Mouse (Mus musculus) erythroblast, embryonic 14.5 days (primary cell): ENCODE measurements around the gene Etv3. TPM values are rescaled to one million over a fixed set of nuclear protein-coding genes. Genes with fewer than 3 reads are reported as not detected.

ENCODE experiments used
- H3K27me3 ChIP-seq: 2 replicates; pipeline ENCODE4 v1.6.1; 2012; ENCODE audit warnings: inconsistent platforms; ENCODE audit not compliant: control insufficient read depth
- H3K36me3 ChIP-seq: 2 replicates; pipeline ENCODE4 v1.6.1; 2012; ENCODE audit warnings: mild to moderate bottlenecking, inconsistent platforms; ENCODE audit not compliant: control insufficient read depth
- H3K4me1 ChIP-seq: 2 replicates; pipeline ENCODE4 v1.6.1; 2012; ENCODE audit warnings: inconsistent platforms; ENCODE audit not compliant: control insufficient read depth
- H3K4me3 ChIP-seq: replicated peaks from 2 replicates; pipeline ENCODE3; 2012; ENCODE audit warnings: moderate library complexity, mild to moderate bottlenecking, inconsistent platforms
- H3K9me3 ChIP-seq: 2 replicates; pipeline ENCODE4 v1.6.1; 2012; ENCODE audit warnings: low read length, inconsistent platforms, mixed read lengths; ENCODE audit not compliant: control insufficient read depth
- GATA1 ChIP-seq: IDR thresholded peaks from 2 replicates; pipeline ENCODE4 v1.6.1; 2012; ENCODE audit warnings: low read length, inconsistent platforms, mixed read lengths
- TAL1 ChIP-seq: IDR thresholded peaks from 3 replicates; pipeline ENCODE4 v1.6.1; 2012; ENCODE audit warnings: low read length, inconsistent platforms, mixed read lengths
- polyA plus RNA-seq: library from polyadenylated mRNA; stranded (reverse); fragments of >175 nt; gene quantifications from 2 replicates; pipeline ENCODE4 v1.2.3, GENCODE M21; 2012

The Etv3 gene
- polyA plus RNA-seq, 1 experiment, result 0.13 TPM

DNA sequence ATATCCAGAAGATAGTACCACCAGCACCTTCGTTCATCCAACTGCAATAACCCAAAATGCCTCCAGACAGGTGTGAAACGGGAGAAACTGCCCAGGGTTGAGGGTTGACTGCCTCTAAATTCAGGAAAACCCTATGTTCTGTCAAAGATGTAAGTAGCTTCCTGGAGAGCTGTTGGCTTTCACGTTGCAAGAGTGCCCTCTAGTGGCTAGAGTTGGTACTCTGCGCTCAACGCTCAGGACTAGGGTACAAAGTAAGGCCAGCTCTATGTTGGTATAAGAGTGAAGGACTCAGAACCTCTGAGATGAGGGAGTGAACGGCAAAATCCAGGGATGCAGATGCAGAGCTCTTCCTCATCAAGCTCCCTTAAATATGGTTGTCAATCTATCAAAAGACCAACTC, 37.2 kb downstream of the Etv3 start:
- Histone ChIP-seq H3K27me3 (no peaks in the 10 kb centered on the region), H3K4me3 (no peak overlapping the region), H3K4me1 (no peaks in the 10 kb centered on the region), H3K36me3 (no peaks in the 10 kb centered on the region), H3K9me3 (no peaks in the 10 kb centered on the region)
- no peak for TF ChIP-seq GATA1
- no peak for TF ChIP-seq TAL1

DNA sequence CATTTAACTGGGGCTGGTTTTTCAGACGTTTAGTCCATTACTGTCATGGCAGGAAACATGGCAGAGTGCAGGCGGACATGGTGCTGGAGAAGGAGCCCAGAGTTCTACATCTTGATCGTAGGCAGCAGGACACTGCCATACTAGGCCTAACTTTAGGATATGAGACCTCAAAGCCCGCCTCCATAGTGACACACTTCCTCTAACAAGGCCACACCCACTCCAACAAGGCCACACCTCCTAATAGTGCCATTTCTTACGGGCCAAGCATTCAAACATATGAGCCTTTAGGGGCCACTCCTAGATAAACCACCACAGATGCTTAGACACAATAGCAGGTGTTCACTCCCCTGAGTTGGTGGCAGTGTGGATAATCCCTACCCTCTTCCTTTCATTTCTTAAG, 38.3 kb downstream of the Etv3 start:
- H3K4me1 ChIP-seq, result no peaks in the 10 kb centered on the region
- no peaks in the 10 kb centered on the region for H3K27me3 ChIP-seq
- no peak overlapping the region for H3K4me3 ChIP-seq
- H3K9me3 ChIP-seq, result no peaks in the 10 kb centered on the region
- TF ChIP-seq TAL1 (no peak), GATA1 (no peak)
- H3K36me3 ChIP-seq, result no peaks in the 10 kb centered on the region

GRCm38 (mm10) chr3:87565623-87566022, 40.4 kb downstream of the Etv3 start:
- H3K4me1 ChIP-seq, result no peaks in the 10 kb centered on the region
- H3K9me3 ChIP-seq, result no peaks in the 10 kb centered on the region
- no peaks in the 10 kb centered on the region for H3K27me3 ChIP-seq
- H3K36me3 ChIP-seq, result no peaks in the 10 kb centered on the region
- TF ChIP-seq TAL1, result no peak
- no peak for TF ChIP-seq GATA1
- H3K4me3 ChIP-seq, result no peak overlapping the region

GRCm38 (mm10) chr3:87566066-87566465, 40.9 kb downstream of the Etv3 start:
- no peaks in the 10 kb centered on the region for H3K9me3 ChIP-seq
- no peak overlapping the region for H3K4me3 ChIP-seq

GRCm38 (mm10) chr3:87567497-87567896, 42.3 kb downstream of the Etv3 start:
- Histone ChIP-seq H3K9me3 (no peaks in the 10 kb centered on the region), H3K27me3 (no peaks in the 10 kb centered on the region), H3K4me3 (no peak overlapping the region), H3K4me1 (no peaks in the 10 kb centered on the region), H3K36me3 (no peaks in the 10 kb centered on the region)
- TF ChIP-seq GATA1 (no peak), TAL1 (no peak)

More at GRCm38 (mm10) chr3:87566066-87566465, 40.9 kb downstream of the Etv3 start:
- no peaks in the 10 kb centered on the region for H3K27me3 ChIP-seq
- no peaks in the 10 kb centered on the region for H3K4me1 ChIP-seq
- TF ChIP-seq GATA1 (no peak), TAL1 (no peak)
- no peaks in the 10 kb centered on the region for H3K36me3 ChIP-seq

DNA sequence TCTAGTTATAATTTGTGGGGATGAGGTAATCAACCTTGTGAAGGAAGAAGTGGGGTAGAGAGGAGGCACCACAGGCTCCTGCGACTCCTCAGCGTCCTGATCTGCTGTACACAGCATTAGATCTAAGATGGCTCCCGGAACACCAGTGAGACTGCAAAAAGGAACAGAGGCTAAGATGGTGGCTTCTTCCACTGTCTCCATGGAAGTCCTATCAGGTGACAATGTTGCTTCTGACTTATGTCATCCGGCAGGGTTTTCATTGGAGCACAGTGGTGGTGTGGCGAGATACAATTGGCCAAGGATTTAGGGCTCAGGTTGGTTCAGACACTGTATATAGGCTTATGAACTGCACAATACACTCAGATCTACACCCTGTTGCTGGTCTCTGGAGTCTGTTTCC, 43.5 kb downstream of the Etv3 start:
- Histone ChIP-seq H3K27me3 (no peaks in the 10 kb centered on the region), H3K9me3 (no peaks in the 10 kb centered on the region), H3K4me3 (no peak overlapping the region), H3K4me1 (no peaks in the 10 kb centered on the region), H3K36me3 (no peaks in the 10 kb centered on the region)
- TF ChIP-seq TAL1, result no peak
- TF ChIP-seq GATA1, result no peak

GRCm38 (mm10) chr3:87575766-87576165, 50.6 kb downstream of the Etv3 start:
- Histone ChIP-seq H3K27me3 (no peaks in the 10 kb centered on the region), H3K9me3 (no peaks in the 10 kb centered on the region), H3K36me3 (no peaks in the 10 kb centered on the region), H3K4me1 (no peaks in the 10 kb centered on the region), H3K4me3 (no peak overlapping the region)
- TF ChIP-seq GATA1 (no peak), TAL1 (no peak)

DNA sequence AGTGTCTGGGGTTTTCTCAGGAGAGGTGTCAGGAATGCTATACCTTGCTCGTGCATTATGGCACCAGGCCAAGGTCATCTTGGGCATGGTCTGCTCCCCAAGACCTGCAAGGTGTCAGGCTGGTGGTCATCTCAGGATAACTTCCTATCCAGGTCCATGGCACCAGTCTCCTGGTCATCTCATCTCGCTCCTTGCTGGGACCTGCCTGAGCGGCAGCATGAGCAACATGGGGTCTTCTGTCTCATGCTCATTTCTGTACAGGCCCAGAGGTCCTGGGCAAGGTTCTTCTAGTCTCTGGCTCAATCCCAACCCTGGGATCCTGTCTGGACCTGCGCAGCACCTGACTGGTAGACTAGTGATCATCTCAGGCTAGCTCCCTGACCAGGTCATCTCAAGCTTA, 57.1 kb downstream of the Etv3 start:
- no peaks in the 10 kb centered on the region for H3K36me3 ChIP-seq
- H3K9me3 ChIP-seq, result peaks cover 5% of the 10 kb centered on the region; the same call in 1 of the 2 replicates
- TF ChIP-seq GATA1 (no peak), TAL1 (no peak)

More for the DNA sequence above, 57.1 kb downstream of the Etv3 start:
- Histone ChIP-seq H3K27me3 (no peaks in the 10 kb centered on the region), H3K4me1 (no peaks in the 10 kb centered on the region), H3K4me3 (no peak overlapping the region)

Other genes starting within 250 kb of the Etv3 start
- gene Cd5l, start 167.5 kb upstream of the Etv3 start, polyA plus RNA-seq, result 0.42 and 0.74 TPM in 2 replicates
- not detected in 2 replicates for gene Fcrl1, start 149.0 kb upstream of the Etv3 start, polyA plus RNA-seq
- gene Fcrl5, start 89.6 kb upstream of the Etv3 start, polyA plus RNA-seq, result not detected in 2 replicates
- 0.03 and 0.07 TPM in 2 replicates for gene Arhgef11, start 92.2 kb downstream of the Etv3 start, polyA plus RNA-seq
- gene Lrrc71, start 223.2 kb downstream of the Etv3 start, polyA plus RNA-seq, result not detected in 2 replicates